Mouse (Mus musculus): ENCODE measurements around the gene Tgfbi. TPM values are rescaled to one million over a fixed set of nuclear protein-coding genes. Genes with fewer than 3 reads are reported as not detected.

Gene Tgfbi
- polyA plus RNA-seq, 1 experiment from 2014 or later: 5.6 TPM

- Histone ChIP-seq H3K9ac (no peak overlapping the region), H3K27ac (replicated peaks) (no peak overlapping the region), H3K4me3 (no peak overlapping the region), H3K36me3 (no peaks in the 10 kb centered on the region), H3K4me1 (replicated peaks) (peaks cover 12% of the 10 kb centered on the region; the same call in 1 of the 2 replicates), H3K9me3 (no peaks in the 10 kb centered on the region), H3K27me3 (no peaks in the 10 kb centered on the region), H3K4me2 (no peak overlapping the region)
- WGBS: 79% methylated on average over 6 of the region's 6 CpGs
- ATAC-seq (ENCODE audit: low FRiP score, low read depth): no peak
Measured at GRCm38 (mm10) chr13:56645744-56646143, 36.4 kb downstream of the Tgfbi start.

DNA sequence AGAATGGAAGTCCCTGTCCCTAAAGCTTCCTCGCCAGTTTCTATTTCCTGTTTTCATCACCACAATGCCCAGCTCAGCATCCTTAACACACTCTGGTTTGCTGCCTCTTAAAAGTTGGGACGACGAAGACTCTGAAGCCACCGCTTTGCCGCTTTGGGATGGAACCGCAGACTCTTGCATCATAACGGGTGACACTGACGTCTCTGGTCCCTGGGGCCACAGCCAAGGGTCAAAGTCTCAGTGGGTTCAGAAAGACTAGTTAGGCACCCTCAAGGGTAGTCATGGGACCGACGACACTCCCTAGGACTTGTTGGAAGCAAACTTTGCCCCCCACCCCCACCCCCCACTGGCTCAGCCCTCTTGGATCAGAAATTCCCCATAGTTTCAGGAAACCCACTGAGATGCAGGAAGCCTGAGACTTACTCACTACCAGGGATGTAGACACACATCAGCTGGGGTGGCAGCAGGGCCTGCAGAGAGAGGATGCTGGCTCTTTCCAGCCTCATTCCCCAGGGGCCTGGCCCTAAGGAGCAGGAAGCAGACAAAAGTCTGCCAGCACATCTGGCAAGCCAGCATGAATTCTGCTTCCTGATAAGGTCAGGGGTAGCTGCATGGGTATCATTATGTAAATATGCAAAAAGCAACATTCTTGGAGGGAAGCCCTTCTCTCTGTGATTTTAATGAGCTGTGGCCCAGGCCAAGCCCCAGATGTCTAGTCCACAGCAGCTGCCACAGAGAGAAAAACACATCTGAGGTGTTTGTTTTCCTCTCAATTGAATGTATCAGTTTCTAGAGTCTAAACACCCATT is 38.5 kb downstream of the Tgfbi start:
- Histone ChIP-seq H3K4me3 (no peak overlapping the region), H3K4me1 (replicated peaks) (peaks cover 12% of the 10 kb centered on the region; the same call in 1 of the 2 replicates), H3K4me2 (no peak overlapping the region), H3K9ac (no peak overlapping the region), H3K36me3 (no peaks in the 10 kb centered on the region), H3K27ac (replicated peaks) (peak overlapping the region; percentile 32; the same call in 1 of the 2 replicates), H3K9me3 (no peaks in the 10 kb centered on the region), H3K27me3 (no peaks in the 10 kb centered on the region)
- no peak for ATAC-seq (ENCODE audit: low FRiP score, low read depth)
- 78% methylated on average over 10 of the region's 10 CpGs for WGBS

- Histone ChIP-seq H3K4me1 (replicated peaks) (peaks cover 12% of the 10 kb centered on the region; the same call in 1 of the 2 replicates), H3K4me2 (no peak overlapping the region), H3K27me3 (no peaks in the 10 kb centered on the region), H3K9ac (no peak overlapping the region), H3K27ac (replicated peaks) (no peak overlapping the region), H3K4me3 (no peak overlapping the region), H3K9me3 (no peaks in the 10 kb centered on the region), H3K36me3 (no peaks in the 10 kb centered on the region)
- 93% methylated on average over 2 of the region's 2 CpGs for WGBS
- no peak for ATAC-seq (ENCODE audit: low FRiP score, low read depth)
Measured at GRCm38 (mm10) chr13:56650020-56650419, 40.7 kb downstream of the Tgfbi start.

GRCm38 (mm10) chr13:56652381-56652780 is 43.1 kb downstream of the Tgfbi start:
- Histone ChIP-seq H3K27me3 (no peaks in the 10 kb centered on the region), H3K36me3 (no peaks in the 10 kb centered on the region), H3K4me2 (no peak overlapping the region), H3K27ac (replicated peaks) (no peak overlapping the region), H3K9ac (no peak overlapping the region), H3K9me3 (no peaks in the 10 kb centered on the region), H3K4me3 (no peak overlapping the region), H3K4me1 (replicated peaks) (peaks cover 12% of the 10 kb centered on the region; the same call in 1 of the 2 replicates)
- WGBS: 74% methylated on average over 8 of the region's 8 CpGs
- no peak for ATAC-seq (ENCODE audit: low FRiP score, low read depth)

- H3K4me2 ChIP-seq: no peak overlapping the region
- ATAC-seq (ENCODE audit: low FRiP score, low read depth): no peak
- H3K27ac ChIP-seq (replicated peaks): no peak overlapping the region
- no peaks in the 10 kb centered on the region for H3K27me3 ChIP-seq
- no peak overlapping the region for H3K9ac ChIP-seq
- no peaks in the 10 kb centered on the region for H3K9me3 ChIP-seq
- no peak overlapping the region for H3K4me3 ChIP-seq
- no peaks in the 10 kb centered on the region for H3K4me1 ChIP-seq (replicated peaks)
- 87% methylated on average over 5 of the region's 5 CpGs for WGBS
- no peaks in the 10 kb centered on the region for H3K36me3 ChIP-seq
Measured at GRCm38 (mm10) chr13:56654176-56654575, 44.9 kb downstream of the Tgfbi start.

DNA sequence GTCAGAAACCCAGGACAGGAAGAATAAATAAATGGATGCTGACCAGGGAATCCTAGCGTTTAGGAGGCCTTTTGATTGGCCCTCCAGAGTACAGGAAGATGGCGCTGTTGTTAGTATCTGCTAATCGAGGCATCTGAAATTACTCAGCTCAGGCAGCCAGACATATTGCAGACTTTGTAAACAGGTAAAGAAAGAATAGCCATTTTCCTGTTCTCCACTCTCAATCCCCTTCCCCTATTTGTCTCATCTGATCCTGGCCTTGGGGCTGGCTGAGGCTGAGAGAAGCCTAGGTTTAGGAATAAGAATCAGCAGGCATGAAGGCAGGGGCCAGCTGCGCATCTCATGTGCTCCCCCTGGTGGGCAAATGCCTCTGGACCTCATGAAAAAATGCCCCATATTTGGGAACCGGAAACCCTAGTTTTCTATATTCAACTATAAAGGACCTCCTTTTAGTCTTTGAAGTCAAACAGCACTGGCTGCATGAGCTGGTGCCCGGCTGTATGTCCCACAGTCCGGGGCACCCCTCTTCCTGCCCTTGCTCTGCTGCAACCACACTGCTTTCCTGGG is 48.7 kb downstream of the Tgfbi start:
- no peaks in the 10 kb centered on the region for H3K4me1 ChIP-seq (replicated peaks)
- no peak overlapping the region for H3K27ac ChIP-seq (replicated peaks)
- H3K4me3 ChIP-seq: no peak overlapping the region
- H3K9ac ChIP-seq: no peak overlapping the region
- no peak for ATAC-seq (ENCODE audit: low FRiP score, low read depth)
- WGBS: 36% methylated on average over 7 of the region's 7 CpGs
- no peak overlapping the region for H3K4me2 ChIP-seq
- no peaks in the 10 kb centered on the region for H3K36me3 ChIP-seq
- no peaks in the 10 kb centered on the region for H3K9me3 ChIP-seq
- H3K27me3 ChIP-seq: no peaks in the 10 kb centered on the region

DNA sequence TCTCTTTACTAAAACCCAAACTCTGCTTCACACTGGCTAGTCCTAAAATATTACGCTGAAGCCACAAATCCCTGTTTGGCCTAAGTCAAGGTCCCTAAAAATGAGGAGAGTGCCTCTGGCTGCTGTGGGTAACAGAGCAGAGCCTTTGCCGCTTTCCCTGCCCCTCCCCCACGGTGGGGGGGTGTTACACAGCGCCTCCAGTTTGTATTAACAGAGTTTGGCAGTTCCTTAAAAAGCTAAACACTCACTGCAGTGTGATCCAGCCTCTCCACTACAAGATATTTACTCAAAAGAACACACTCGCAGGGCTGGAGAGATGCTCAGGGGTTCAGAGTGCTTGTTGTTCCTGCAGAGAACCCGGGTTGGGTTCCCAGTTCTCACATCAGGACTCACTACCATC is 49.6 kb downstream of the Tgfbi start:
- H3K4me1 ChIP-seq (replicated peaks): no peaks in the 10 kb centered on the region
- no peak for ATAC-seq (ENCODE audit: low FRiP score, low read depth)
- no peaks in the 10 kb centered on the region for H3K27me3 ChIP-seq
- WGBS: 70% methylated on average over 6 of the region's 6 CpGs
- no peaks in the 10 kb centered on the region for H3K36me3 ChIP-seq
- H3K4me2 ChIP-seq: no peak overlapping the region
- no peak overlapping the region for H3K4me3 ChIP-seq
- no peak overlapping the region for H3K27ac ChIP-seq (replicated peaks)
- no peaks in the 10 kb centered on the region for H3K9me3 ChIP-seq
- H3K9ac ChIP-seq: no peak overlapping the region

- no peak overlapping the region for H3K4me2 ChIP-seq
- H3K9ac ChIP-seq: no peak overlapping the region
- H3K9me3 ChIP-seq: no peaks in the 10 kb centered on the region
- no peaks in the 10 kb centered on the region for H3K27me3 ChIP-seq
- ATAC-seq (ENCODE audit: low FRiP score, low read depth): no peak
- no peaks in the 10 kb centered on the region for H3K4me1 ChIP-seq (replicated peaks)
- no peaks in the 10 kb centered on the region for H3K36me3 ChIP-seq
- peak overlapping the region; percentile 25; the same call in 1 of the 2 replicates for H3K27ac ChIP-seq (replicated peaks)
- no peak overlapping the region for H3K4me3 ChIP-seq
- WGBS: 62% methylated on average over 7 of the region's 7 CpGs
Measured at GRCm38 (mm10) chr13:56661914-56662621, 52.7 kb downstream of the Tgfbi start.

DNA sequence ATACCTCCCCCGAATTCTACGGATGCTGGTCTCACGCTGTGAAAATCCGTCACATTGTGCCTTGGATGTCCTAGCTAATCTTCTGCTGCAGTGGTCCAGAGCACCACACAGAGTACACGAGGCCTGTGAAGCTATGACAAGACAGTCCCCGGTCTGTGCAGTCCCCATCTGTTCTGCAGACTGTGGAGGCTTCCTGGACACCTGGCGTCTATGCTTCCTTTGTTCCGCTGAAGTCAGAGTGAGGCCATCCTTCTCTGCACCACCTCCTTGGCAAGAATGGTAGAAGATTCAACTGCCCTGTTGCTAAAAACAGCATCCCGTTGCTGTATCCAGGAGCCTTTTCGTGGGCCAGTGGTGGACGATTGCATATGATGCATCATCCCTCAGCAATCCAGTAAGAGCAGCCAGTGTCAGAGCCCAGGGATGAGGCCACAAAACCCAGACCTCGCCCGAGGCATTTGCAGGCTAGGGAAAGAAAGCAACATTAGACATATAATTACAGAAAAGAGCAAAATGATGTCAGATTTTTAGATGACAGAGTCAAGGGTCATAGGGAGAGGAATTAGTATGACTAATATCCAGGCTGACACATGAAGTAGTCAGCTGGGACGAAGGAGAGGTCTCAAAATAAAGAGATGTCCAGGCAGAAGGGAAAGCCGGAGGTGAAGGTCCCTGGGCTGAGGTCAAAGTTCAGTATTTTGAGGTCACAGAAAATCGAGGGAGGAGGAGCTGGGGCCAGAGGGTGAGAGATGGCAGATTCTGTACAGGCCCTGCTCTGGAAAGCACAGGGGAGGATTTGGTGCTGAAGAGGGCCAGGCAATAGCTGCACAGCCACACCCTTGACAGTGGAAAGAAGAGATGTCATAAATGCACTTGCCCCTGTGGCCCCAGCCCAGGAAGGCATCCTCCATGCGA is 55.2 kb downstream of the Tgfbi start:
- 74% methylated on average over 17 of the region's 17 CpGs for WGBS
- H3K36me3 ChIP-seq: no peaks in the 10 kb centered on the region
- H3K9ac ChIP-seq: no peak overlapping the region
- no peaks in the 10 kb centered on the region for H3K4me1 ChIP-seq (replicated peaks)
- H3K4me3 ChIP-seq: no peak overlapping the region
- ATAC-seq (ENCODE audit: low FRiP score, low read depth): no peak
- no peaks in the 10 kb centered on the region for H3K9me3 ChIP-seq
- H3K4me2 ChIP-seq: no peak overlapping the region
- H3K27me3 ChIP-seq: no peaks in the 10 kb centered on the region
- no peak overlapping the region for H3K27ac ChIP-seq (replicated peaks)

DNA sequence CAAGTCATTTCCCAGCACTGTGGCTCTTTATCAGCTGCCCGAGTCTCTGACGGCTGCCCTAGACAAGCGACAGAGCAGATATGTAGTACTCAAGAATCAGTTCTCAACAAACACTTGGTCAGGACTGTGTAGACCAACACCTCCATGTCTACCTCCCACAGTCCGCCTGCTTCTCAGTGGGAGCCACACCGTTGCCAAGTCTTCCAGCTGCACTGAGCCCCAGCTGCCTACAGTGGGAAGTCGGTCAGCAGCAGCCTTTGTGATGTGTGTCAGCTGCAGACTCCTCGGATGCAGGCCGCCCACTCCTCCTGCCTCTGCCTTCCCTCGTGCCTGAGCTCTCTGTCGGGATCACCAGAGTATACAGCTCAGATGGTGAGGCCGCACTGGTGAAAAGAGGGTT is 61.9 kb downstream of the Tgfbi start:
- H3K27ac ChIP-seq (replicated peaks): no peak overlapping the region
- no peak overlapping the region for H3K4me3 ChIP-seq
- no peak overlapping the region for H3K4me2 ChIP-seq
- H3K9ac ChIP-seq: no peak overlapping the region
- 51% methylated on average over 11 of the region's 11 CpGs for WGBS
- ATAC-seq (ENCODE audit: low FRiP score, low read depth): no peak
- H3K27me3 ChIP-seq: no peaks in the 10 kb centered on the region
- no peaks in the 10 kb centered on the region for H3K9me3 ChIP-seq
- no peaks in the 10 kb centered on the region for H3K4me1 ChIP-seq (replicated peaks)
- H3K36me3 ChIP-seq: no peaks in the 10 kb centered on the region

GRCm38 (mm10) chr13:56677731-56678130 is 68.4 kb downstream of the Tgfbi start:
- Histone ChIP-seq H3K9ac (no peak overlapping the region), H3K4me2 (no peak overlapping the region), H3K4me1 (replicated peaks) (peaks cover 18% of the 10 kb centered on the region), H3K9me3 (no peaks in the 10 kb centered on the region), H3K36me3 (no peaks in the 10 kb centered on the region), H3K4me3 (no peak overlapping the region), H3K27ac (replicated peaks) (0 out of 2 replicates have a peak overlapping the region, but pooled peaks have one; percentile 3), H3K27me3 (no peaks in the 10 kb centered on the region)
- no peak for ATAC-seq (ENCODE audit: low FRiP score, low read depth)
- 57% methylated on average over 4 of the region's 4 CpGs for WGBS

Measured in hindbrain, embryonic 15.5 days (tissue).